Mouse (Mus musculus) liver, embryonic 16.5 days (tissue): ENCODE measurements around the gene Ang. TPM values are rescaled to one million over a fixed set of nuclear protein-coding genes. Genes with fewer than 3 reads are reported as not detected.

Experiments used
- ATAC-seq: fragments of 200-750 bp; cut with Nextera tagmentation; 2 replicates; pipeline ENCODE4 v1.8.0; 2017; ENCODE audit warnings: low read depth, mild to moderate bottlenecking, moderate number of reproducible peaks, moderate library complexity
- H3K27ac ChIP-seq: fragments of 300-500 bp; sonication (generic); 2 replicates; pipeline ENCODE4 v1.5.1; 2014; ENCODE audit warnings: mild to moderate bottlenecking, low read length
- H3K27me3 ChIP-seq: fragments of 300-500 bp; sonication (generic); 2 replicates; pipeline ENCODE4 v1.6.1; 2014; ENCODE audit warnings: low read depth, low read length, mixed read lengths; ENCODE audit not compliant: control insufficient read depth, insufficient read depth
- H3K36me3 ChIP-seq: fragments of 300-500 bp; sonication (generic); 2 replicates; pipeline ENCODE4 v1.6.1; 2014; ENCODE audit warnings: mild to moderate bottlenecking; ENCODE audit not compliant: control insufficient read depth, insufficient read depth
- H3K4me1 ChIP-seq: fragments of 300-500 bp; sonication (generic); 2 replicates; pipeline ENCODE4 v1.6.1; 2014; ENCODE audit warnings: low read depth, low read length, mixed read lengths; ENCODE audit not compliant: control insufficient read depth
- H3K4me2 ChIP-seq: fragments of 300-500 bp; sonication (generic); 2 replicates; pipeline ENCODE4 v1.6.1; 2014; ENCODE audit warnings: low read depth, low read length, mixed read lengths
- H3K4me3 ChIP-seq: fragments of 300-500 bp; sonication (generic); 2 replicates; pipeline ENCODE4 v1.5.1; 2014; ENCODE audit warnings: low read depth, mild to moderate bottlenecking, low read length
- H3K9ac ChIP-seq: fragments of 300-500 bp; sonication (generic); 2 replicates; pipeline ENCODE4 v1.6.1; 2014; ENCODE audit warnings: low read depth, low read length
- H3K9me3 ChIP-seq: fragments of 300-500 bp; sonication (generic); replicated peaks from 2 replicates; pipeline ENCODE4 v1.6.1; 2016; ENCODE audit warnings: low read length; ENCODE audit not compliant: control insufficient read depth
- WGBS: fragments of 180-500 bp; shearing (Covaris S2); extraction: QIAGEN DNeasy Blood & Tissue Kit; methylation state at CpG from one replicate; pipeline ENCODE4 v1.1.7; 2014; ENCODE audit not compliant: insufficient replicate concordance; 5-methylcytosine and 5-hydroxymethylcytosine counted together
- polyA plus RNA-seq: library from polyadenylated mRNA; unstranded; fragments of >200 nt; fragmentation: Nextera tagmentation; extraction: Ambion mirVana; gene quantifications from 2 replicates; pipeline ENCODE4 v1.2.1, GENCODE M21; 2015

Ang gene
- polyA plus RNA-seq, 1 experiment from 2014 or later = 8.4 TPM

DNA sequence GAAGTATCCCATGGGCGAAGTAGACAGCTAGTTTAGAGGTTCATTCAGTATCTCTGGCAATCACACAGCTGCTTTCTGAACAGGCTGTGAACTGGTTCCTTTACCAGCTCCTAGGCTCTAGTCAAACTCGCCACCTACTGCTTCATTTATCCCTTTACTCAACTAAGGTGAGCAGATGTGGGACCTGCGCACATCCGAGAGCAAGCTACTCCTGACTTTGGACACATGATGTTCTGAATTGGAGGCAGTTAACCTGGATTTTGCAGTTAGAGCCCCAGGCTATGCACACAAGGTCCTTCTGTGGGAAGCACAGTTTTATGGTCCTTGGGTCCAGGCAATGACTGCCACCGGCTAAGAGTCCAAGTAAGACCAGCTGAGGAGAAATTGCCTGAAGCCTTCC, 30.2 kb upstream of the Ang start:
- H3K27ac ChIP-seq = no peak overlapping the region
- H3K4me2 ChIP-seq = no peak overlapping the region
- no peak for ATAC-seq
- no peak overlapping the region for H3K4me3 ChIP-seq
- no peaks in the 10 kb centered on the region for H3K9me3 ChIP-seq
- no peaks in the 10 kb centered on the region for H3K27me3 ChIP-seq
- peaks cover 12% of the 10 kb centered on the region for H3K4me1 ChIP-seq
- 73% methylated on average over 5 of the region's 5 CpGs for WGBS
- H3K9ac ChIP-seq = no peak overlapping the region
- H3K36me3 ChIP-seq = no peaks in the 10 kb centered on the region

DNA sequence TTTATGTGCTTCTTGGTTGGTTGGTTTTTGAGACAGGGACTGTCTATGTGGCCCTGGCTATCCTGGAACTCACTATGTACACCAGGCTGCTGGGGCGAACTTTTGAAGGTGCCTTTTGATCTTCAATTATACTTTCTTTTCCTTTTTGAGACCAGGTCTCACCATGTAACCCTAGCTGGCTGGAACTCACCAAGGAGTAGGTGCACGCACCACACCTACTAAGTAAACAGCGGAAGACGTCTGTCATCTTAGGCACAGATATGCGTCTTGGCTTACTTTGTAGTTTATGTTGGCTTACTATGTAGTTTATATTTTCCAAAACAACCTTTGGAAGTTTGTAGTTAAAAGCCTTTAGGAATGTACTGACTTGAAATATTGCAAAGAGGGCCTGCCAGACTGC, 22.0 kb upstream of the Ang start:
- Histone ChIP-seq H3K9ac (no peak overlapping the region), H3K4me3 (no peak overlapping the region), H3K4me2 (no peak overlapping the region), H3K9me3 (no peaks in the 10 kb centered on the region), H3K36me3 (no peaks in the 10 kb centered on the region), H3K27me3 (no peaks in the 10 kb centered on the region), H3K27ac (no peak overlapping the region), H3K4me1 (peaks cover 8% of the 10 kb centered on the region)
- ATAC-seq = no peak
- 80% methylated on average over 5 of the region's 5 CpGs for WGBS

DNA sequence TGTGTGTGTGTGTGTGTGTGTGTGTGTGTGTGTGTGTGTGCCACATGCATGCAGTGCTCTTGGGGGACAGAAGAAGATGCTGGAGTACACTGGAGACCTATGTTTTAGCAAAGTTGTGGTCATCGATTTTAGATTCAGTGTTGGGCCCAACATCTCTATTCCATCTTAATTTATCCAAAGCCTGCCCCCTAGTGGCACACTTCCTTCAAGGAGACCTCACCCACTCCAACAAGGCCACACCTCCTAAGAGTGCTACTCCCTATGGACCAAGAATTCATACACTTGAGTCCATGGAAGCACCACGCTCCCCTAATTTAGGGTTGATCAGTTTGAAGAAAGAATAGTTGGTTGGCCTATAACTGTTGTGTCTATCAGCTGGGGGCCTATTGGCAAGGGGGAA, 21.3 kb upstream of the Ang start:
- H3K9ac ChIP-seq = no peak overlapping the region
- peaks cover 8% of the 10 kb centered on the region for H3K4me1 ChIP-seq
- H3K27ac ChIP-seq = no peak overlapping the region
- H3K4me2 ChIP-seq = no peak overlapping the region
- H3K4me3 ChIP-seq = no peak overlapping the region
- ATAC-seq = no peak
- H3K36me3 ChIP-seq = no peaks in the 10 kb centered on the region
- H3K9me3 ChIP-seq = no peaks in the 10 kb centered on the region
- no peaks in the 10 kb centered on the region for H3K27me3 ChIP-seq
- 68% methylated on average over 2 of the region's 2 CpGs for WGBS

DNA sequence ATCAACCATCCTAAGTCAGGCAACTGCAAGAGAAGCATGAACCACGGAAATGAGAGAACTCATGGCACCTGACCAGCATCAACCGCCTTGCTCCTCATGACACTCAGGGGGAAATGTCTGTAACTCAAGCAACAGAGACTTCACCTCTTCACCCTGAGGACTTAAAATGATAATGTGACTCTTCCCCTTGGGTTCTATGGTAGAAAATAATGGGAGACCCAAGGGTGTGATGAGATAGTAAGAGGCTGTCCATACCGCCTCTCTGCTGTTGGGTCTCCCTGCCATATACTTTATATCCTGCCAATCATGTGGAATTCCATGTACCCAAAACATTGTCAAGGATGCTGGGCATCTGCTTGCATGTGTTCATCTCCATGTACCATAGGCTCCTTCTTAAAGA, 16.6 kb upstream of the Ang start, which contains the start of gene Olfr750:
Olfr750 (minus strand) TSS at position 101 of the 400 bp plus-strand sequence.
- Histone ChIP-seq H3K27me3 (no peaks in the 10 kb centered on the region; the same call in 1 of the 2 replicates), H3K27ac (no peak within 1 kb of the TSS), H3K4me2 (no peak within 1 kb of the TSS), H3K4me1 (no peaks in the 10 kb centered on the region), H3K9me3 (no peaks in the 10 kb centered on the region), H3K36me3 (no peaks in the 10 kb centered on the region), H3K9ac (no peak within 1 kb of the TSS), H3K4me3 (no peak within 1 kb of the TSS)
- no peak for ATAC-seq
- WGBS = 62% methylated on average over 3 of the region's 3 CpGs

DNA sequence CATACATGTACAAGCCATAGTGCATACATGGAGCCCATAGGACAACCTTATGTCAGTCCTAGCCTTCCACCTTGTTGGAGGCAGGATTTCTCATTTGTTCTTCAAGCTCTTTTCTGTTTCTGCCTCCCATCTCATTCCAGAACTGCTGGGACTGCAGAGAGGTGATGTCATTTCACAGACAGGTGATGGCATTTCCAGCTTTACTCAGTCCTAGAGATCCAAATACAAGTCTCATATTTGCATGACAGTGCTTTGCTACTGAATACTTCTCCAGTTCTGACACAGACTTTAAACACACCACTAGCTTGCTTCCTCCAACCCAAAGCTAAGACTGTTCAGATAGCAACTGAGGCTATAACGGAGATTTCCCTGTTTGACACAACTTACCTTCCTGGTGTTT, 11.8 kb upstream of the Ang start:
- no peak overlapping the region for H3K27ac ChIP-seq
- WGBS = 53% methylated on average over 1 of the region's 1 CpGs
- H3K27me3 ChIP-seq = peaks cover 19% of the 10 kb centered on the region
- no peaks in the 10 kb centered on the region for H3K9me3 ChIP-seq
- no peak overlapping the region for H3K4me2 ChIP-seq
- ATAC-seq = no peak
- no peak overlapping the region for H3K4me3 ChIP-seq
- no peak overlapping the region for H3K9ac ChIP-seq
- H3K4me1 ChIP-seq = peaks cover 16% of the 10 kb centered on the region
- no peaks in the 10 kb centered on the region for H3K36me3 ChIP-seq

GRCm38 (mm10) chr14:51081035-51081434, 9.9 kb upstream of the Ang start:
- Histone ChIP-seq H3K4me3 (no peak overlapping the region), H3K9ac (no peak overlapping the region), H3K27ac (no peak overlapping the region), H3K9me3 (no peaks in the 10 kb centered on the region), H3K27me3 (peaks cover 19% of the 10 kb centered on the region), H3K36me3 (no peaks in the 10 kb centered on the region), H3K4me1 (peaks cover 34% of the 10 kb centered on the region), H3K4me2 (no peak overlapping the region)
- 0 out of 2 replicates have a peak, but pooled peaks have one; percentile 7 for ATAC-seq
- WGBS = 52% methylated on average over 2 of the region's 2 CpGs

DNA sequence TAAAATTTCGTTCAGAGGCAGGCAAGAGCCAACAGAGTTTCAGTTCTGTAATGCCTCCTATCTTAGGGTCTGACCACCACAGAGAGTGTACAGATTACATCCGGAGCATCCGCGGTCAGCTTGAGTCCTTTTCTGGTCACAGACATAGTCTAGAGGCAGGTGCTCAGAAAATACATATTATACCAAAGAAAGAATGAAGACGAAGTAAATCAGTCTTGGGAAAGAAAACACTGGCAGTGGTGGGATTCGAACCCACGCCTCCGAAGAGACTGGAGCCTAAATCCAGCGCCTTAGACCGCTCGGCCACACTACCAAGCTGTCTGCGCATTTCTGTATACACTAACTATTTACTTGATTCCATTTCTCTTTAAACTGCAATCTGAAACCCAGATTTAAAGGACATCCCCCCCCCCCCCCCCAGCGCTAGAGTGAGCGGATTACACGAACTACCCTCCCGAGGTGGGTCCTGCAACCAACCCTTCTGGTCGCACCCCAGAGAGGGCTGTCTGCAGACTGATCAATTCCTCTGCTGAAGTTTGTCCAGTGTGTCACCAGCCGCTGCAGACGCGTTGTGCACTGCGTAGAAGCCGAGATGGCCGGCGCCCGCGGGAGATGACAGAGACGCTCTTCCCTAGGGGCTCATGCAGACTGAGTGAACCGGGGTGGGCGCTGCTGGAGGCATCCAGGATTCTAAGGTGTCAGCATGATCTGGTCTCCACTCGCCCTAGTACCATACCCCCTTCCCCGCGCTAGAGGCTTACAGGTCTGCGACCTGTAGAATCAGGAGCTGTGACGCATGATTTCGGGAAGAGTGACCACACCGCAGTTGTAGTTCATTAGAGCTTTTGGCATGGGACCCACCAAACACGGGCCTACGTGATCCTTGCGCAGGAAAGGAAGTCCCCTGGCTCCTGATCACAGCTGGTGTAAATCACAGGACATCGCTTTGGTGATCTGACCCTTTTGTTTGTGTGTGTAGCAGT, 8.1 kb upstream of the Ang start:
- Histone ChIP-seq H3K4me3 (peak overlapping the region; percentile 59), H3K4me2 (peak overlapping the region; percentile 68), H3K9ac (peak overlapping the region; percentile 8), H3K9me3 (no peaks in the 10 kb centered on the region), H3K36me3 (no peaks in the 10 kb centered on the region), H3K27me3 (peaks cover 19% of the 10 kb centered on the region), H3K27ac (peak overlapping the region; percentile 23; the same call in 1 of the 2 replicates), H3K4me1 (peaks cover 39% of the 10 kb centered on the region)
- ATAC-seq = peak; percentile 62
- 1% methylated on average over 40 of the region's 40 CpGs for WGBS

DNA sequence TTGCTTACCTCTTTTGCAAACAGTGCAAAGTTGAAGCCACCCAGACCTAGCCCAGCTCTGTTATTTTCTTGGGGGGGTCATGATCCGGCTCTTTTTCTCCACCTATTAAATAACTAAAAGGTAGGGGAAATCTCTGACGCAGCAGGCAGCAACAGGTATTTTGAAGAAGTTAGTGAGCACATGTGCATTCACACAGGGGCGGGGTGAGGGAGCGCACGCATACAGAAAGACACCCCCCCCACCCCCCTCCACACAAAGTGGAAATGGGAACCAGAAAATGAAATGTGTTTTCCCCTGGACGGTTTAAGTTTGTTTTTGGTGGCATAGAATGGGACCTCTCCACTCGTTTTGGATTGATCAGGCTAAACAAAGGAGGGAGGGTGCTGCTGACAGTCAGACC, 7.1 kb upstream of the Ang start:
- Histone ChIP-seq H3K27me3 (peaks cover 19% of the 10 kb centered on the region), H3K4me1 (peaks cover 43% of the 10 kb centered on the region), H3K9ac (no peak overlapping the region), H3K4me3 (peak overlapping the region; percentile 59), H3K36me3 (no peaks in the 10 kb centered on the region), H3K27ac (no peak overlapping the region), H3K4me2 (peak overlapping the region; percentile 68), H3K9me3 (no peaks in the 10 kb centered on the region)
- 6% methylated on average over 7 of the region's 7 CpGs for WGBS
- ATAC-seq = no peak

GRCm38 (mm10) chr14:51085086-51085485, 5.9 kb upstream of the Ang start:
- H3K9ac ChIP-seq = no peak overlapping the region
- H3K9me3 ChIP-seq = no peaks in the 10 kb centered on the region
- H3K4me3 ChIP-seq = no peak overlapping the region
- H3K27me3 ChIP-seq = peaks cover 19% of the 10 kb centered on the region
- peaks cover 49% of the 10 kb centered on the region for H3K4me1 ChIP-seq
- 66% methylated on average over 2 of the region's 2 CpGs for WGBS
- ATAC-seq = no peak
- H3K4me2 ChIP-seq = no peak overlapping the region
- H3K27ac ChIP-seq = no peak overlapping the region
- H3K36me3 ChIP-seq = no peaks in the 10 kb centered on the region
